Mouse (Mus musculus) spleen, adult 2 months (tissue): ENCODE results near the gene Tmem104. TPM values are rescaled to one million over a fixed set of nuclear protein-coding genes. Genes with fewer than 3 reads are reported as not detected.

ENCODE experiments used
- DNase-seq, 2 experiments: peaks; one replicate each; pipeline versions ENCODE4 v3.0.0 to v3.0.0-alpha.2; 2012 to 2021; ENCODE audit warnings: low spot score in 2 of 2, low read depth in 1 of 2
- H3K27ac ChIP-seq: fragments of 200-500 bp; 2 replicates; pipeline ENCODE4 v1.5.1; 2012; ENCODE audit warnings: low read length, inconsistent platforms; ENCODE audit not compliant: insufficient read depth
- H3K27me3 ChIP-seq: fragments of 200-500 bp; 2 replicates; pipeline ENCODE4 v1.6.1; 2012; ENCODE audit warnings: mild to moderate bottlenecking, moderate library complexity, low read length, inconsistent platforms; ENCODE audit not compliant: control insufficient read depth, insufficient read depth
- H3K36me3 ChIP-seq: fragments of 200-500 bp; 2 replicates; pipeline ENCODE4 v1.6.1; 2012; ENCODE audit warnings: mild to moderate bottlenecking, low read length, inconsistent platforms; ENCODE audit not compliant: control insufficient read depth, insufficient read depth
- H3K4me1 ChIP-seq: fragments of 200-500 bp; 2 replicates; pipeline ENCODE4 v1.6.1; 2011; ENCODE audit warnings: inconsistent platforms; ENCODE audit not compliant: control insufficient read depth, insufficient read depth, insufficient read length
- H3K4me3 ChIP-seq: fragments of 200-500 bp; 2 replicates; pipeline ENCODE4 v1.5.1; 2011; ENCODE audit warnings: mild to moderate bottlenecking, inconsistent platforms; ENCODE audit not compliant: insufficient read depth, insufficient read length; ENCODE audit errors: extremely low read depth
- CTCF ChIP-seq: fragments of 200-500 bp; IDR thresholded peaks from 2 replicates; pipeline ENCODE4 v1.5.1; 2011; ENCODE audit warnings: mild to moderate bottlenecking, inconsistent platforms; ENCODE audit not compliant: insufficient read depth, insufficient read length, insufficient replicate concordance; ENCODE audit errors: extremely low read depth
- POLR2A ChIP-seq: fragments of 200-500 bp; IDR thresholded peaks from 2 replicates; pipeline ENCODE4 v1.6.1; 2011; ENCODE audit warnings: low read depth, low read length, inconsistent platforms
- WGBS: fragments of 180-500 bp; shearing (Covaris S2); methylation state at CpG from one replicate; pipeline ENCODE4 v1.1.7; 2018; 5-methylcytosine and 5-hydroxymethylcytosine counted together
- polyA plus RNA-seq: library from polyadenylated mRNA; depleted of rRNA; stranded (reverse); fragments of >200 nt; gene quantifications from 2 replicates; pipeline ENCODE4 v1.2.3, GENCODE M21; 2012; rRNA removed

Tmem104 gene
- polyA plus RNA-seq, 1 experiment, result 16.5 TPM

GRCm38 (mm10) chr11:115295939-115296338 is 108.7 kb downstream of the Tmem104 start:
- Histone ChIP-seq H3K27ac (no peak overlapping the region), H3K27me3 (no peaks in the 10 kb centered on the region), H3K36me3 (no peaks in the 10 kb centered on the region), H3K4me3 (no peak overlapping the region), H3K4me1 (no peaks in the 10 kb centered on the region)
- no peak for DNase-seq
- WGBS, result 90% methylated on average over 11 of the region's 11 CpGs
- TF ChIP-seq POLR2A (no peak), CTCF (no peak)

Other genes starting within 250 kb of the Tmem104 start
- gene Cd300c, start 218.3 kb upstream of the Tmem104 start, polyA plus RNA-seq, result 5.8 and 10.8 TPM in 2 replicates
- 3.3 and 5.5 TPM in 2 replicates for gene Cd300ld, start 197.6 kb upstream of the Tmem104 start, polyA plus RNA-seq
- gene Cd300c2, start 185.6 kb upstream of the Tmem104 start, polyA plus RNA-seq, result 26.0 and 32.8 TPM in 2 replicates
- gene Cd300ld2, start 171.3 kb upstream of the Tmem104 start, polyA plus RNA-seq, result 0.20 and 0.27 TPM in 2 replicates
- gene Cd300ld4, start 160.5 kb upstream of the Tmem104 start, polyA plus RNA-seq, result 0.93 and 1.3 TPM in 2 replicates
- gene Cd300ld5, start 149.7 kb upstream of the Tmem104 start, polyA plus RNA-seq, result 2.3 and 5.5 TPM in 2 replicates
- 13.1 and 29.1 TPM in 2 replicates for gene Cd300ld3, start 139.1 kb upstream of the Tmem104 start, polyA plus RNA-seq
- gene Cd300e, start 125.3 kb upstream of the Tmem104 start, polyA plus RNA-seq, result 4.6 and 4.7 TPM in 2 replicates
- 7.8 and 7.9 TPM in 2 replicates for gene Rab37, start 96.1 kb upstream of the Tmem104 start, polyA plus RNA-seq
- 24.7 and 31.4 TPM in 2 replicates for gene Cd300lf, start 53.5 kb upstream of the Tmem104 start, polyA plus RNA-seq
- 51.5 and 63.7 TPM in 2 replicates for gene Slc9a3r1, start 24.1 kb upstream of the Tmem104 start, polyA plus RNA-seq
- gene Nat9, start 372 bp downstream of the Tmem104 start, polyA plus RNA-seq, result 12.3 and 12.5 TPM in 2 replicates
- 9.5 and 13.7 TPM in 2 replicates for gene Grin2c, start 79.8 kb downstream of the Tmem104 start, polyA plus RNA-seq
- gene Fdxr, start 89.6 kb downstream of the Tmem104 start, polyA plus RNA-seq, result 18.7 and 24.6 TPM in 2 replicates
- gene Fads6, start 110.2 kb downstream of the Tmem104 start, polyA plus RNA-seq, result 1.1 TPM in 2 replicates
- not detected in 2 replicates for gene Otop2, start 119.7 kb downstream of the Tmem104 start, polyA plus RNA-seq
- gene Ush1g, start 134.6 kb downstream of the Tmem104 start, polyA plus RNA-seq, result 2.0 TPM in 2 replicates
- not detected in 2 replicates for gene Otop3, start 147.2 kb downstream of the Tmem104 start, polyA plus RNA-seq
- 17.9 and 18.3 TPM in 2 replicates for gene Hid1, start 180.3 kb downstream of the Tmem104 start, polyA plus RNA-seq
- gene Cdr2l, start 194.4 kb downstream of the Tmem104 start, polyA plus RNA-seq, result 7.0 and 8.4 TPM in 2 replicates
- gene Mrpl58, start 216.3 kb downstream of the Tmem104 start, polyA plus RNA-seq, result 42.8 and 48.3 TPM in 2 replicates
- 34.5 and 40.4 TPM in 2 replicates for gene Atp5h, start 232.5 kb downstream of the Tmem104 start, polyA plus RNA-seq
- gene Kctd2, start 232.6 kb downstream of the Tmem104 start, polyA plus RNA-seq, result 21.8 and 24.5 TPM in 2 replicates